Mouse (Mus musculus) megakaryocyte, embryonic 14.5 days (primary cell): Measurements from ENCODE around the gene Kcnq2.

Source experiments
- FLI1 ChIP-seq: IDR thresholded peaks from 2 replicates; pipeline ENCODE4 v1.6.1; 2012; ENCODE audit warnings: low read length, inconsistent platforms, mixed read lengths
- GATA1 ChIP-seq: IDR thresholded peaks from 3 replicates; pipeline ENCODE4 v1.6.1; 2012; ENCODE audit warnings: mixed read lengths, low read length, inconsistent platforms, borderline replicate concordance

- TF ChIP-seq GATA1 (no peak), FLI1 (no peak)
These were observed 31.0 kb downstream of the Kcnq2 start for GRCm38 (mm10) chr2:181104111-181104510.
